Comparison of ENCODE assay signal across 14 mouse cellular contexts in genomic region chr15:97266236-97266845, GRCm38 (mm10).
"Had no signal": no experiment of that assay in that cellular context is flagged by ENCODE, and none has a peak within 500 bp of the region (broad histone marks: within the 10 kb centered on the region; RNA-seq: fewer than 3 reads in every experiment).

No protein-coding gene starts in this region.

- H3K27me3 ChIP-seq: limb, embryonic 13.5 days; liver, embryonic 13.5 days; stomach, embryonic 15.5 days had no signal

- H3K4me1 ChIP-seq: limb, embryonic 13.5 days; liver, embryonic 13.5 days; stomach, embryonic 15.5 days had no signal

- H3K4me3 ChIP-seq: layer of hippocampus, adult 2 months; limb, embryonic 10.5 days; limb, embryonic 13.5 days; liver, embryonic 13.5 days; stomach, embryonic 15.5 days had no signal

- H3K27ac ChIP-seq: layer of hippocampus, adult 2 months; limb, embryonic 10.5 days; limb, embryonic 13.5 days; liver, embryonic 13.5 days; stomach, embryonic 15.5 days had no signal

- H3K4me2 ChIP-seq: limb, embryonic 13.5 days; liver, embryonic 13.5 days; midbrain, embryonic 11.5 days; stomach, embryonic 15.5 days had no signal

- ATAC-seq: intestine, postnatal 0 days had no signal

- H3K9me3 ChIP-seq: limb, embryonic 10.5 days; limb, embryonic 13.5 days; liver, embryonic 13.5 days; stomach, embryonic 15.5 days had no signal

- H3K9ac ChIP-seq: limb, embryonic 13.5 days; liver, embryonic 13.5 days; stomach, embryonic 15.5 days had no signal

- H3K36me3 ChIP-seq: limb, embryonic 10.5 days; limb, embryonic 13.5 days; liver, embryonic 13.5 days; stomach, embryonic 15.5 days had no signal

- DNase-seq: kidney, adult 8-10 months; kidney, postnatal 25 days; layer of hippocampus, adult 9-11 months; liver; liver, embryonic 13.5 days; lung, postnatal 14 days; midbrain, embryonic 14.5 days; thymus, postnatal 25 days had no signal
